Mouse (Mus musculus) ZHBTc4 (cell line): ENCODE measurements around the gene Lgals1.
"Not testable (repeated sequence)": the region's sequence is repeated elsewhere in the genome, so short reads cannot be mapped to it uniquely, and the experiment has no call there.

Experiments
- DNase-seq: peaks from one replicate; pipeline ENCODE4 v3.0.0-alpha.2; 2011; ENCODE audit warnings: low read depth, low spot score

Lgals1 gene

DNA sequence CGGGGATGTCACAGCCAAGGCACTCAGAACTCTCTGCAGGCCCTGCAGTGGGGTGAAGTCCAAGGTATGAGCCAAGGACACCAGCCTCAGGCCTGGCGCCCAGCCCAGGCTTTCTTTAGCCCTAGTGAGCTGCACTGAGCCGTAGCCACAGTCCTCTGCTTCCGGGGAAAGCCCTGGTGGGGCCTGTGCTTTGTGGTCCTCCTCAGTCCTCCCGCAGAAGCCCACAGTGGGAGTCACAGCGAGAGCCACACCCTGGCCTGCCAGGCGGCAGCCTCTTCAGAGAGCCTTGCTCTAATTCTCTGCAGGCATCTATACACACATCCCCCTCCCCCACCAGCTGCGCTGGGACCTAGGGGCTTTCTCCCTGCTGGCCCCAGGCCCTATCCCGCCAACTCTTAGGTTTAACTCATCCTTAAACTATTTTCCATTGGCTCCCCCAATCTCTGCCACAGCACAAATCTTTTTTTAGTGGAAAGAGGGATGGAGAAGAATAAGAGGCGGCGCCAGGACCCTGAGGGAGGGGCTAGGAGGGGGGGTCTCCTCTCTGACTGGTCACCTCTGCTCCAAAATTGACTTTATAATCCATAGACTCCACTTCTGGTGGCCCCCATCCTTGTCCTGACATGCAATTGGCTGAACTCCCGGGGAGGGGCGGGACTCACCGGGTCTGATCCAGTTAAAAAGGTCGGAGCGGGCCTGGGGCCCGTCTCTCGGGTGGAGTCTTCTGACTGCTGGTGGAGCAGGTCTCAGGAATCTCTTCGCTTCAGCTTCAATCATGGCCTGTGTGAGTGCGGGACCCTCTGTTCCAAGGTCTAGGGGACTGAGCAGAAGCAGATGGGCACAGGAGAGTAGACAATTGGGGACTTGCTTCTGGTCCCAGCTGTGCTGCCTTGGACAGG lies at the start of gene Lgals1:
TSS of gene Lgals1 (plus strand) at position 705 of the 899 bp plus-strand sequence.
- peak; percentile 90 for DNase-seq

DNA sequence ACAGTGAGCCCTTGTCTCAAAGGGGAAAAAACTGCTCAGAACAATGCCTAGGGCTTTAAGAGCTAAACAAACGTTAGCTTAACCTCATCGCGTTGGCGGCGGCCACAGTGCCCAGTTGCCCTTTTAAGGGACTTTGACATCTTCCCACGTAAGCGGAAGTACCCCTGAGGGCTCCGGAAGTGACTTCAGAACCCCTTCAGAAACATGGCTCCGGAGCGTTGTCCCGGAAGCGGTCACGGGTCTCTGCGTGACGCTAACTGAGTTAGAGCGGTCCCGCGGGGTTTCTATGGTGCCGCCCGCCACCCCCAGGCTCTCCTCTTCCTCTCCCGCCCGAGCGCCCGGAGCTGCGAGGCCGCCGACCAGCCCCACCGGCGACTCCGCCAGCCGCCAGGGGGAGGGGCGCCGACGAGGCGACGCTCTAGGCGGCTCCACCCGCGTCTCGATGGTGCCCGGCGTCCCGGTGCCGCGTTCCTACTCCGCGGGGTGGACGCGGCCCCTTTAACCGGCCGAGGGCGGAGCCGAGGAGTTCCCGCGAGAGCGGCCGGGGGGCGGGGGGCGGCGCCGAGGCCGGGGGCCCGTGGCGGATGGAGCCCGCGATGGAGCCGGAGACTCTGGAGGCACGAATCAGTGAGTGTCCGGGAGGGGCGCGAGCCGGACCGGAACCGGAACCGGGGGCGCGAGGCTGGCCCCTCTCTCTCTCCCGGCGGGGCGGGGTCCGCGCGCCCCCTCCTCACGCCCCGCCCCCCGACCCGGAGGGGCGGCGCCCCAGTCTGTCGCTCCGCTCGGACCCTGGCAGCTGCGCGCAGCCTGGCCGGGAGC lies 49.3 kb upstream of the Lgals1 start, which contains the start of gene Gga1:
TSS of gene Gga1 (plus strand) at position 200 of the 819 bp plus-strand sequence.
- DNase-seq: peak; percentile 96

DNA sequence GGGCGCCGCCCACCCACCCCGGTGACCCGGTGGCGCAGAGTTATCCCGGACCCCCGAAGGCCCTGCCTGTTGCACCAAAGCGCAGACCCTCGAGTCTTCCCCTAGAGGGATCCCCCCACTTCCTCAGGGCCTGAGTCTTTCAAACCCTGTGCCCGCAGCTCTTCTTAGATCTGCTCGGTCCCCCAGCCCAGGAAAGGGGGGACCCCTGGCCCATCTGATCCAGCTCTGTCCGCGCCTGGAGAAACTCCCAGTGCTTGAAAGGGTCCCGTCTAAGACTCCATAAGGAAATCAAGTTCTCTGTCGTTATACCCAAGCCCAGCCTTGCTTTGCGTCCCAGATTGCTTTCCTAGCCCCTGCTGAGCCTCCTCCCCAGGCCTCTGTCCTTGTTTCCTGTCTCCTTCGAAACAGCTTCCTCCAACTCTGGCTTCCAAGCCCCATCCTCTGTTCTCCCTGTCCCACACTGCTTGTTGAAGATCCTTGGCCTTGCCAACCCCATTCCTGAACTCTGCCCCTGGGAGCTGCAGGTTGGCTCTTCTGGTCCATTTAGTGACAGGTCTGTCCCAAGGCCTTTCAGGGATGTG lies 48.6 kb upstream of the Lgals1 start:
- peak; percentile 38 for DNase-seq

DNA sequence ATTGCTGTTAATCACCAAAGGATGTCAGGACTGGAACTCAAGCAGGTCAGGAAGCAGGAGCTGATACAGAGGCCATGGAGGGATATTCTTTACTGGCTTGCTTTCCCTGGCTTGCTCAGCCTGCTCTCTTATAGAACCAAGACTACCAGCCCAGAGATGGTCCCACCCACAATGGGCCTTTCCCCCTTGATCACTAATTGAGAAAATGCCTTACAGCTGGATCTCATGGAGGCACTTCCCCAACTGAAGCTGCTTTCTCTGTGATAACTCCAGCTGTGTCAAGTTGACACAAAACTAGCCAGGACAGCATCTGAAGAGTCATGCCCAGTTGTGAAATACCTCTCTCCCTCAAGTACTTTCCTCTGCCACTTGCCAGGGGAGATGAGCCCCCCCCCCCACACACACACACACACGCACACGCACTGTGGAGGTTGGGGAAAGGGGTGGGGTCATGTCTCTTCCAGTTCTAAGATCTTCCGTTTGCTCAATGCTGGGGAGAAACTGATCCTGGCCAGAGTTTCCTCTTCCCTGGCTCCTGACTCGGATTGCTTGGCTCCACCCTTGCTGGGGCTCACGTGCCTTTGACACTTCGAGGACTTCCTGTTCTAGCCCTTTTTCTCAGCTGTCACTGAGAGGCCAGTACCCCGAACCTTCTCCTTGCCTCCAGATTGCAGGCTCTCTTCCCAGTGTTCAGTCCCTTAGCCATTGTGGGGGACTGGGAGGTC lies 47.6 kb upstream of the Lgals1 start:
- DNase-seq: not testable (repeated sequence)

DNA sequence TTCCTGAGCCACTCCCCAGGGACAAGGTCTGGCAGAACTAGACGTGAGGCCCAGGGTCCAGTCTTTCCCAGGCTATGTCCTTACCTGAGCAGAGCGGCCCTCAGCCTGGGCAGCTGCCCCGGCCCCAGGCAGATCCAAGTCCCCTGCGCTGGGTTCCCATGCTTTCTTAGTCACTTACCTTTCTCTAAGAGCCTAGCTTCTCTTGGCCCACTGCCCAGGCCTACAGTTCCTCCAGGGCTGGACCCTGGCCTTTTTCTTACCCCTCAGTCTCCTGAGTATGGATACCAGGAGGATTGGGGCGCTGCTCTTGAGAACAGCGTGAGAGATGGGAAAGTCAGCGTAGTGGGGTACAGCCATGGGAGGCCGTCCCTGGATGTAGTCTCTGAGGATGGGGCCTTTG lies 46.1 kb upstream of the Lgals1 start:
- no peak for DNase-seq

DNA sequence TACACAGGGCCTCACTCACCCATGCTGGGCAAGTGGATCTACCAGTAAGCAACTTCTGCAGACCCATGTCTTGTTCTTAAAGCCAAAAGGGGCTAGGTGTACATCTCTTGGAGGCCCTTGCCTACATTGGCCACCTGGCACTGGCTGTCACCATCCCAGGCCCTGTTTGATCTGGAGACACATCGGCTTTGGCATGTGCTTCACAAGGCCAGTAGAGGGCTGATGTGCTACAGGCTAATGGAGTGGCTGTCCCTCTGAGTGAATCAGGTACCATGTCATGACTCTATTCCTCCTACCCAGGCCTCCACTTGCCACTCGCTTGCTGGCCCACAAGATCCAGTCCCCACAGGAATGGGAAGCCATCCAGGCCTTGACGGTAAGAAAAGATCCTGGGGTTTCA lies 44.7 kb upstream of the Lgals1 start:
- no peak for DNase-seq

DNA sequence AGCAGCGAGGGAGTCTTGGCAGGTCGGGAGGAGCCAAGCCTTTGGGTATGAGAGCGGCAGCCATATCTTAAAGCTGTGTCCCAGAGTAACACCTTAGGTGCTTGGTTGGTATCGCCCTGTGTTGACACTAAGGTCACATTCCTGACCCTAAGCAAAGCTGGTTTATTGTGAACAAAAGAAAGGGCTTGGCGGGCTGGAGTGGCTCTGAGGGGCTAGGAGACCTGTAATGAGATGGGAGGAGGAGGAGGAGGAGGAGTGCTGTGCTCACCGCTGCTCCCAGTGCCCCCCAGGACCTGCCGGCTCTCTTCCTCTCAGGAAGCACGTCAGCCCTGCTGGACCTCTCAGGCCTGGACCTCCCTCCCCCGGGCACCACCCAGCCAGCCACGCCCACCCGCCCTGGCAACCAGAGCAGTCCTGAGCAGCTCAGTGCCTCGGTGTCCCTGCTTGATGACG lies 37.1 kb upstream of the Lgals1 start:
- peak; percentile 69 for DNase-seq

DNA sequence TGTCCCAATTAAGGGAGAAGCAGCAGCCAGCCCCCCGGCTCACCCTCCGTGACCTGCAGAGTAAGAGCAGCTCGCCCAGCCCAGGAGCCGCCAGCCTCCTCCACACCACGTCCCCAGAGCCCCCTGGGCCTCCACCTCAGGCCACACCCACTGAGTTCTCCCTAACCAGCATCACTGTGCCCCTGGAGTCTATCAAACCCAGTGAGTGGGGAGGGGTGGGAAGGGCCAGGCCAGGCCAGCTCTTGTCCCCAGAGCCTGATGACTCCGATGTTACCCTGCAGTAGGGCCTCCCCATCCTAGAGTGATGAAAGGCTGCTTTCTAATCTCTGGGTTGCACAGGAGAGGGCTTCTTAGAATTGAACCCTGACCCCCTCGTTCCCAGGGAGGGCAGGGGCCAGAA lies 34.1 kb upstream of the Lgals1 start:
- DNase-seq: no peak

DNA sequence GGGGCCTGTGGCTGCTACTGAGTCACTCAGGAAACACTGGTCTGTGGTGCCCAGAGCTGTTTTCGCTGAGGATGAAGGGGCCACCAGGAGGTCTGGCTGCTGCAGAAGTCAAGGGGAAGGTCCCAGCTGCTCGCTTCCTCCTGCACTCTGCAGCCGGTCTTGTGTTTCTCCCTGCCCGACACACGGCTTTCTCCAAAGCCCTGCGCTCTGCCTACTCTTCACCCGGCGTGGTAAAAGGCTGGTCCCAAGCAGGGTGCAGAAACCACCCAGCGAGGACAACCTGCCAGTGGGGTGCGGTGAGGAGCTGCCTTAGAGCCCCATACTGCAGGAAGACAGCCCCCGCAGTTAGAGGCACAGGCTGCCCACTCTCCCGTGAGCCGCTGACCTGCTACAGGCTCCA lies 31.8 kb upstream of the Lgals1 start:
- DNase-seq: no peak

DNA sequence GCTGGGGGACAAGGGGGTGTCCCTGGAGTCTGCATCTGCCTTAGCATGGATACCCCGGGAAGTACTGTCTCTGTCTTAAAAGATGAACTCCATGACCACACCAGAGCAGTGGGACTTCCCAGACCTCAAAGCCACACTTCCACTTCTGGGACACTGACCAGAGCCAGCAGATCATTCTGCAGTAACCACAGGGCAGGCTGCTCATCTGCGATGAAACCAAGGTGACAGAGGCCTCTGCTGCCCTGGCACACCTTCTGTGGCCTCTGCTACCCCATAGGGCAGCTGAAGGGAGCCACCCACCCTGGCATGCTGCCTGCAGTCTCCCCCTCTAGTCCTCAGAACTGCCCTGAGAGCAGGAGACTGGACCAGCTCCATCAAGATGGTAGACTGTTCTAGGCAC lies 30.8 kb upstream of the Lgals1 start:
- DNase-seq: no peak

DNA sequence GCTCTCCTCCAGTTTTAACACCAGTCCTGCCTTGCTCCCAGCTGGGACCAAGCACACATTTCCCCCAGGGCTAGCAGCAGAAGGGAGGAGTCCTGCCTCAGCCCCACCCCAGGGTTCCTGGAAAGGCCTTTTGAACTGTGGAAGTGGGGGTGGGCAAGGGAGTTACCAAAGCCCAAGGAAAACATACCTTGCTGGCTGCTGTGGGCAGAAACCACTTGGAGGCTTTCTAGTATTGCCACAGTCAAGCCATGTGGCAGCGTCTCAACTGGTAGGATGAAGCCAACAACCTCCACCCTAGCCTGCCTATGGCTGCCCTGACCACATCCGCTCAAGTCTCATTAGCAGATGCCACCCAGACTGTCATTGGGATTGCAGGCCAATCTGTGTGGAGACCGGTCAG lies 30.4 kb upstream of the Lgals1 start:
- DNase-seq: peak; percentile 90

DNA sequence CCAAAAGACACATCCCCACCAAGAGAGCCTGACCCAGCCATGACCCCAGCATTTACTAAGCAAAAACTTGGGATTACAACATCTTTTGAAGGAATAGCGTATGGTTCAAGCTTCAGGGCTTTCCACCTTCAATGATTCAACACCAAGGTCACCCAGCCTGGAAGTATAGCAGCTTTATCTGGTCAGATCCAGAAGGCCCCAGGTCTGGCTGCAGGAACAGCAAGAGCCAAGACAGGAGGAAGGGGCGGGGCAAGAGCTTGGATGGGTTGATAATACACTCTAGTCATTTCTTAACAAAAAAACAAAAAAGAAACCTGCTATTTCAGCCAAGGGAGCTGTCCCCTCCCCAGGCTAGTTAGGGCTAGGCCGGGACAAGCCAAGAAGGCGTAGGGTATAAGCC lies 29.0 kb upstream of the Lgals1 start:
- DNase-seq: peak; percentile 94

DNA sequence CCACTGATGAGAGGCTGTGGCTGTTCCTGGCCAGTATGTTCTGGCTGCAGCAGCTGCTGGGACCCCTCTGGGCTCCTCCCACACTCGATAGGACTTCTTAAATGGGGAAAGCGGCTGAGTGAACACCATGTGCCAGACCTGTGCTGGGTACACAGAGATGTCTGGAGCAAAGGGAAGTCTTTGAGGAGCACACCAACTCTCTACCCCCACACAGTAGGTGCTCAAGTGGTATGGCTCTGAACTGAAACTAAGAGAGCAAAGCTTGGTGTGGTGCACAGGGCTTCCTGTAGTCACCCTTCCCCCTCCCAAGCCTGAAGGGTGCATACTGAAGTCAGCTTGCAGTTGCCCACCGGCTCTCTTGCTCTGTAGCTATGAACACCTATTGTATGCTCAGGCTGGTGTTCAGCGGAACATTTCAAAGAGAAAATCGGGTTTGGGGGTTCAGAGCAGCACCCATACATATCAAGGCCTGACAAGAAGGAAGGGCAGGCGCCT lies 28.0 kb upstream of the Lgals1 start:
- peak; percentile 75 for DNase-seq

DNA sequence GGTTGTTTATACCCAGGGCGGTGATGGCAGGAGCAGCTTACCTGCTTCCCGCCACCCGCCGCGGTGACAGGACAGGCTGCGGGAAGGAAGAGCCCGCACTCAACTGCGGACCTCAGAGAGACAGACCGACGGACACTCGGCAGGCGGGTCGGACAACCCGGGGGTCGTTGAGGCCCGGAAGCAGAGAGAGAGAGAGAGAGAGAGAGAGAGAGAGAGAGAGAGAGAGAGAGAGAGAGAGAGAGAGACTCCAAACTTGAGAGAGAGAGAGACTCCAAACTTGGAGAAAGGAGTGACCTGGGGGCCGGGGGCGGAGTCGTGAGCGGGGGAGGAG lies 27.2 kb upstream of the Lgals1 start, which contains the start of gene Gm49510:
TSS of gene Gm49510 (plus strand) at position 259 of the 331 bp plus-strand sequence.
- no peak for DNase-seq

DNA sequence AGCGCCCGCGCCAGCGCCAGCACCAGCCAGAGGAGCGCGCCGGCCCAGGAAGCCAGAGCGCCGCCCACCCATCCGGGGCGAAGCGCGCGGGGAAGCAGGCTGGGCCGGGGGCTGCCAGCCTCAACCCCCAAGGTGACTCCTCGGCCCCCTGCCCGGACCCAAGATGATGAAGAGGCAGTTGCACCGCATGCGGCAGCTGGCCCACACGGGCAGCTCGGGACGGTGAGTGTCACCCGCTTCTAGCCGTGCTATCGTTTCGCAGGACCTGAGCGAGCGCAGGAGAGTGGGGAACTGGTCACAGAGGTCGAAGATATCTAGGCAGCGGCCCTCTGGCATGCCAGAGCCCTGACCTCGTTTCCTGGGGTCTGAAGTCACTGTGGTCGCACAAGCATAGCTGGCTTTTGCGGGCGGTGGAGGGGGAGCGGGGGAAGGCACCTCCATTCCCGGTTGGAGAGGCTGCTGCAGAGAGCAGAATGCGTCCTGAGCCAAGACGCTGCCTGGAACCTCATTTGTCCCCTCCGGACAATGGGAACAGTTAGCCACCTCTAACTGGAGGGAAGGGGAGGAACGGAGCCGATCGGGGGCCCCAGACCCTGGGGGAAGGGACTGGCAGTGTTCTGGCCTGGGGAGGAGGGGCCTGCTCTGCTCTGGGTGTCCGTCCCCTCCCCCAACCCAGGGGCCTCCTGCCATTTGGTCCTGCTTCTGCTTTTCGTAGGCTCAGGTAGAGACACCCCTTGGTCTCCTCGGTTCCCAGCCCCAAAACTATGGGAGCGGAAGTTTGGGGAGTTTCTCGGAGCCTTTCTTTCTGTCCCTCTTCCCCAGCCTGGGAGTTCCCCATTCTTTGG lies 26.6 kb upstream of the Lgals1 start, which contains the start of gene Sh3bp1:
TSS of gene Sh3bp1 (plus strand) at position 29 of the 845 bp plus-strand sequence.
- peak; percentile 84 for DNase-seq

DNA sequence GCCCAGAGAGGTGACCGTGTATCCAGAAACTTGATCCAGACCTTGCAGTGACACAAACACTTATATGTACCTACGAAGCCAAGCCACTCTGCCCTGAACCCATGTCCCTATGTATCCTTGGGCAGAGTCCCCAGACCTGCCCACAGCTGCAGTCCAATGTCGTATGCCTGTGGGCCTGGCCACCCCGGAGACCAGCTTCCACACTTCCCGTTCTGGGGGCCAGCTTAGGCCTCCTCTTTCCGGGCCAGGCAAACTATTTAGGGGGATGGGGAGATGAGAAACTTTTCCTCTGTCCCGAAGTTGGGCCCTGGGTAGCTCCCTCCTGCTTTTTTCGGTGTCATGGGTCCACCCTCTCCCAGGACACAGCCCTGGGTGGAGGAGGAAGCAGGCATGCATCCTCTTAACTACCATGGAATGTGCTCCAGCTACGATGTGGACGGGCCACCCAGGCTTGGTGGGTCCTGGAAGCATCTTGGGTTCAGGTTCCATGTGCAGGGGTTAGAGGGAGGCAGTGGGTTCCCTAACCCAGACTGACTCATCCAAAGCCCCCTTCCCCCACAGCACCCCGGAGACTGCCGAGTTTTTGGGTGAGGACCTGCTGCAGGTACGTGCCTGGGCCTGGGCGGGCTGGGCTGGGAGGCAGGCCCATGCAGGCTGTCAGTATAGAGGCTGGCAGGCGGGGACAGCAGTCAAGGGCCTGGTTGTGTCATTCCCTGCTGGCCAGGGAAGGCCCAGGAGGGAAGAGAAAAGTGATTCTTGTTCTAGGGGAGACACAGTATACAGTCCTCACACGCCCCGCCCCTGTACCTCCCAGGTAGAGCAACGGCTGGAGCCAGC lies 25.7 kb upstream of the Lgals1 start:
- no peak for DNase-seq

DNA sequence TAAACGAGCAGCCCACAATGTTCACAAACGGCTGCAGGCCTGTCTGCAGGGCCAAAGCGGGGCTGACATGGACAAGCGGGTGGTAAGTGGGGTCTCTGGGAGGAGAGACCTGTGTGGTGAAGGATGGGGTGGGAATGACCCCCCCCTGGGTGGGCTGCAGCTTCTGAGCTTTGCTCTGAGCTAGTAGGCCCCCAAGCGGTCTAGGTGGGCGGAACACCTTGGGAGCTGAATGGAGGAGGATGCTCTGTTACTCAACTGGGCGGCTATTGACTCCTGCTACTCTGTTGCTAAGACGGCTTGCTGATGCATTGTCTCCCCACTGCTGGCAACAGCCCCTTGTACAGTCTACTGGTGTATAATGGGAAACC lies 25.1 kb upstream of the Lgals1 start:
- DNase-seq: peak; percentile 57

DNA sequence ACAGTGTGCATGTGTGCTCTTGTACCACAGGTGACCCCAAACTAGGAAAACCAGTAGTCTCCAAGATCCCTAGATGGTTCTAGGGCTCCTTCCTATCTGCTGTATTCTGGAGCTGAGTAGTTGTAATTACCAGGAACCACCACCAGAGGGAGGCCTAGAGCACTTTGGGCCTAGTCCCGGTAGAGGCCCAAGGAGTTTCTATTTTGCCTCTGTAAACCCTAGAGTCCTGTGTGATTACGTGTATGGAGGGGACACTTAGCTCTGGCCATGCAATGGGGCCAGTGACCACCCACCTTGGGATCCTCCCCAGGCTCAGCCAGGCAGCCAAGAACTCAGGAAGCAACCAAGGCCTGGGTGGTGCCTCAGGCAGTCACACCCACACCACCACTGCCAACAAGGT lies 23.3 kb upstream of the Lgals1 start:
- DNase-seq: peak; percentile 85

DNA sequence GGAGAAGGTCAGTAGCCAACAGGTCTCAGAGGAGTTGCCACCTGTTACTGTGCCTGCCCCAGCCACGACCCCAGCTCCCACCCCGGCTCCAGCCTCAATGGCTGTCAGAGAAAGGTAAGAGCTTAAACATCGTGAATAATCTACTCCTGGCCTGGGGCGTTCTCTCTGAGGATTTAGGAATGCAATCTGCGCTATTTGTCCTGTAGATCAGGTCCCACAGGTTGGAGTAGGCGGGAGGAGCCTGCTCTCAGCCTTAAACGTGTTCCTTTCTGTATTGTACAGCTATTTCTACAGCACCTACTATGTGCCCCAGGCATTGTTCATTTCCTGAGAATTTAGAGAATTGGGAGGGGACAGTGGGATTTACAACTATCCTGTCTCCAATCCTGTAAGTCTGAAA lies 18.1 kb upstream of the Lgals1 start:
- DNase-seq: peak; percentile 69
